Mouse (Mus musculus) myocyte (in vitro differentiated cells): ENCODE measurements around the gene Aurkc. TPM values are rescaled to one million over a fixed set of nuclear protein-coding genes. Genes with fewer than 3 reads are reported as not detected.
"Not testable (repeated sequence)": the region's sequence is repeated elsewhere in the genome, so short reads cannot be mapped to it uniquely, and the experiment has no call there.

ENCODE experiments used
- H3K27me3 ChIP-seq: one replicate; pipeline ENCODE4 v1.6.1; 2011; ENCODE audit not compliant: control insufficient read depth, insufficient read depth, insufficient read length
- H3K36me3 ChIP-seq: one replicate; pipeline ENCODE4 v1.6.1; 2011; ENCODE audit not compliant: control insufficient read depth, insufficient read depth
- H3K4me2 ChIP-seq: one replicate; pipeline ENCODE4 v1.6.1; 2011; ENCODE audit warnings: low read depth, control low read depth
- H3K4me3 ChIP-seq: one replicate; pipeline ENCODE4 v1.5.1; 2011; ENCODE audit warnings: mild to moderate bottlenecking, control low read depth, moderate library complexity
- H3K79me2 ChIP-seq: one replicate; pipeline ENCODE4 v1.6.1; 2011; ENCODE audit not compliant: control insufficient read depth, insufficient read depth
- H3ac ChIP-seq: one replicate; pipeline ENCODE4 v1.6.1; 2011; ENCODE audit not compliant: control insufficient read depth, insufficient read length
- CEBPB ChIP-seq: IDR thresholded peaks from 2 replicates; pipeline ENCODE4 v1.6.1; 2011; ENCODE audit warnings: mild to moderate bottlenecking, moderate library complexity; ENCODE audit not compliant: poor library complexity, insufficient read depth, severe bottlenecking
- E2F4 ChIP-seq: IDR thresholded peaks from one replicate; pipeline ENCODE4 v1.6.1; 2011; ENCODE audit warnings: mild to moderate bottlenecking, control low read depth, moderate library complexity; ENCODE audit not compliant: insufficient read depth
- MAX ChIP-seq: IDR thresholded peaks from one replicate; pipeline ENCODE4 v1.6.1; 2011; ENCODE audit warnings: low read depth, mild to moderate bottlenecking, control low read depth
- MYOD1 ChIP-seq, 3 experiments: IDR thresholded peaks; one replicate each; pipeline ENCODE4 v1.6.1; 2011; ENCODE audit warnings: control low read depth in 2 of 3, low read depth in 2 of 3, mild to moderate bottlenecking in 2 of 3, moderate library complexity in 1 of 3; ENCODE audit not compliant: insufficient read length in 2 of 3, control insufficient read depth in 1 of 3
- MYOG ChIP-seq, 3 experiments: IDR thresholded peaks; one replicate each; pipeline ENCODE4 v1.6.1; 2011; ENCODE audit warnings: control low read depth in 2 of 3, low read depth in 2 of 3, mild to moderate bottlenecking in 2 of 3; ENCODE audit not compliant: insufficient read length in 2 of 3, control insufficient read depth in 1 of 3, insufficient read depth in 1 of 3
- POLR2A ChIP-seq: IDR thresholded peaks from one replicate; pipeline ENCODE4 v1.6.1; 2011; ENCODE audit warnings: low read depth, mild to moderate bottlenecking, control low read depth, moderate library complexity; ENCODE audit not compliant: insufficient read length
- POLR2AphosphoS2 ChIP-seq: IDR thresholded peaks from one replicate; pipeline ENCODE4 v1.6.1; 2011; ENCODE audit warnings: low read depth, control low read depth; ENCODE audit not compliant: insufficient read length
- REST ChIP-seq: IDR thresholded peaks from one replicate; pipeline ENCODE4 v1.6.1; 2011; ENCODE audit warnings: mild to moderate bottlenecking, control low read depth, moderate library complexity; ENCODE audit not compliant: insufficient read depth, insufficient read length
- SRF ChIP-seq: IDR thresholded peaks from one replicate; pipeline ENCODE4 v1.6.1; 2011; ENCODE audit warnings: low read depth; ENCODE audit not compliant: control insufficient read depth, insufficient read length
- TCF12 ChIP-seq: IDR thresholded peaks from one replicate; pipeline ENCODE4 v1.6.1; 2011; ENCODE audit warnings: mild to moderate bottlenecking, control low read depth; ENCODE audit not compliant: poor library complexity, insufficient read depth, severe bottlenecking
- TCF3 ChIP-seq: IDR thresholded peaks from one replicate; pipeline ENCODE4 v1.6.1; 2011; ENCODE audit warnings: low read depth, control low read depth; ENCODE audit not compliant: insufficient read length
- USF1 ChIP-seq: IDR thresholded peaks from one replicate; pipeline ENCODE4 v1.6.1; 2011; ENCODE audit warnings: low read depth, mild to moderate bottlenecking, control low read depth, moderate library complexity
- polyA plus RNA-seq: library from polyadenylated mRNA; unstranded; fragments of >200 nt; fragmentation: generic; extraction: Trizol; gene quantifications from one replicate; pipeline ENCODE4 v1.2.1, GENCODE M21; 2012; ENCODE audit warnings: missing spikeins

Aurkc gene
- polyA plus RNA-seq, 1 experiment: not detected

DNA sequence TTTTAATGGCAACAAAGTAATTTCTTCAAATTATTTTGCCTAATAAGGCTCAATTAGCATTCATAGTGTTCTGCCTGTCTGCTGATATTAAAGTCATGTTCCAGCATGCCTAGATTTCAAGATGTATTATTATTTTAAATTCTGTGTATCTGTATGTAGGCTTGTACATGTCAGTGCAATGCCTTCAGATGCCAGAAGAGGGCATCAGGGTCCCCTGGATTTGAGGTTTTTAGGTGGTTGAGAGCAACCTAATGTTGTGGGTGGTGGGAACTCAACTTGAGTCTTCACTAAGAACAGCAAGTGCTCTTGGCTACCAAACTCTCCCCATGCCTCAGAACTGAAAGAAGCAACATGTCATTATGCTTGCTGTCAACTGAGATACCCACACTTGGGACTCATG, 32.3 kb downstream of the Aurkc start:
- no peak for TF ChIP-seq MAX
- no peak for TF ChIP-seq MYOG (IDR thresholded peaks at IDR 0.05; ENCODE audit: control insufficient read depth in 1 of 3, insufficient read depth in 1 of 3, insufficient read length in 2 of 3, low read depth in 2 of 3)
- TF ChIP-seq USF1: no peak
- no peak for TF ChIP-seq TCF3
- TF ChIP-seq REST: no peak
- TF ChIP-seq CEBPB: no peak
- no peak for TF ChIP-seq E2F4
- no peak for TF ChIP-seq TCF12
- no peak for TF ChIP-seq SRF
- no peak for TF ChIP-seq MYOD1 (IDR thresholded peaks at IDR 0.05; ENCODE audit: control insufficient read depth in 1 of 3, insufficient read length in 2 of 3, low read depth in 2 of 3)
- no peak for TF ChIP-seq POLR2AphosphoS2
- no peak for TF ChIP-seq POLR2A
- H3ac ChIP-seq: no peak overlapping the region

DNA sequence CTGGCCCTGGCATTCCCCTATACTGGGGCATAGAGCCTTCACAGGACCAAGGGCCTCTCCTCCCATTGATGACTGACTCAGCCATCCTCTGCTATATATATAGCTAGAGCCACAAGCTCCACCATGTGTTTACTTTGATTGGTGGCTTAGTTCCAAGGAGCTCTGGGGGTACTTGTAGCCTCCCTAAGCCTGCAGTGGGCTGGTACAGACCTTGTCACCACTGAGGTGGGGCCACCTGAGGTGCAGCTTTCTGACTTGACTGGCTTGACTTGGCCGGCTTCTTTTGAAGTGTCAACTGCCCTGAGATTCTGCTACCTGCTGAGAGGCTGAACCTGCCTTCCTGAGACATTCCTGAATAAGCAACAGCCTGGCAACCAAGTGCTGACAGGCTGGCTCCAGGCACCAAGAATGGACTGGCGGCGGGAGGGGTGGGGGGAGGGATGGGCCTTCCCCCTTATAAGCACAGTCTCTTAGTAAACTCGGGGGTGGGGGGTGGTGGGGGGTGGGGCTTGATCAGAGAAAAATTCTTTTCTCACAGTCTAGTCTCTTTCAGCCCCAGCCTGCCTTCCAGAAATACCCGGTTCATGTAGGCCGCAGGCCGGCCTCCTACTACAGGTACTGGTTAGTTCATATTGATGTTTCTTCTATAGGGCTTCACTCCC, 54.7 kb downstream of the Aurkc start:
- not testable (repeated sequence) for H3ac ChIP-seq, H3K27me3 ChIP-seq, H3K4me2 ChIP-seq, H3K79me2 ChIP-seq, H3K4me3 ChIP-seq, H3K36me3 ChIP-seq

More for the DNA sequence above, 32.3 kb downstream of the Aurkc start:
- H3K79me2 ChIP-seq: no peaks in the 10 kb centered on the region
- no peak overlapping the region for H3K4me2 ChIP-seq
- no peaks in the 10 kb centered on the region for H3K36me3 ChIP-seq
- H3K27me3 ChIP-seq: no peaks in the 10 kb centered on the region
- H3K4me3 ChIP-seq: no peak overlapping the region

Other genes with a start within 250 kb of the Aurkc start
- gene Zfp954, start 126.2 kb downstream of the Aurkc start, polyA plus RNA-seq: 8.9 TPM
- gene Zfp773, start 141.5 kb downstream of the Aurkc start, polyA plus RNA-seq: 0.02 TPM
- 0.53 TPM for gene Zfp418, start 176.0 kb downstream of the Aurkc start, polyA plus RNA-seq
- 1.4 TPM for gene Zfp772, start 214.7 kb downstream of the Aurkc start, polyA plus RNA-seq